Mouse (Mus musculus) forebrain, embryonic 13.5 days (tissue): ENCODE measurements at regions not wholly inside any gene's neighbourhood (a gene's known extent, or its start where the extent isn't known, plus 50 kb on each side); places are given as distances from the start of the nearest gene placed in this dataset.
"Not testable (repeated sequence)": the region's sequence is repeated elsewhere in the genome, so short reads cannot be mapped to it uniquely, and the experiment has no call there.

Source experiments
- ATAC-seq: fragments of 200-750 bp; cut with Nextera tagmentation; 2 replicates; pipeline ENCODE4 v1.8.0; 2017
- H3K27ac ChIP-seq: fragments of 300-500 bp; sonication (generic); 2 replicates; pipeline ENCODE4 v1.5.1; 2015; ENCODE audit warnings: inconsistent platforms, mild to moderate bottlenecking, moderate library complexity
- H3K27me3 ChIP-seq: fragments of 300-500 bp; sonication (generic); 2 replicates; pipeline ENCODE4 v1.6.1; 2015; ENCODE audit warnings: mild to moderate bottlenecking, inconsistent platforms
- H3K36me3 ChIP-seq: fragments of 300-500 bp; sonication (generic); 2 replicates; pipeline ENCODE4 v1.6.1; 2015; ENCODE audit warnings: mild to moderate bottlenecking, inconsistent platforms; ENCODE audit not compliant: poor library complexity, severe bottlenecking
- H3K4me1 ChIP-seq: fragments of 300-500 bp; sonication (generic); 2 replicates; pipeline ENCODE4 v1.6.1; 2015; ENCODE audit warnings: inconsistent platforms
- H3K4me2 ChIP-seq: fragments of 300-500 bp; sonication (generic); 2 replicates; pipeline ENCODE4 v1.6.1; 2015; ENCODE audit warnings: inconsistent platforms, mild to moderate bottlenecking, moderate library complexity
- H3K4me3 ChIP-seq: fragments of 300-500 bp; sonication (generic); 2 replicates; pipeline ENCODE4 v1.5.1; 2015; ENCODE audit warnings: mild to moderate bottlenecking, inconsistent platforms
- H3K9ac ChIP-seq: fragments of 300-500 bp; sonication (generic); 2 replicates; pipeline ENCODE4 v1.6.1; 2015; ENCODE audit warnings: mild to moderate bottlenecking, inconsistent platforms
- H3K9me3 ChIP-seq: fragments of 300-500 bp; sonication (generic); replicated peaks from 2 replicates; pipeline ENCODE4 v1.6.1; 2016; ENCODE audit warnings: inconsistent platforms
- WGBS: fragments of 180-500 bp; shearing (Covaris S2); methylation state at CpG from one replicate; pipeline ENCODE4 v1.1.7; 2015; 5-methylcytosine and 5-hydroxymethylcytosine counted together

DNA sequence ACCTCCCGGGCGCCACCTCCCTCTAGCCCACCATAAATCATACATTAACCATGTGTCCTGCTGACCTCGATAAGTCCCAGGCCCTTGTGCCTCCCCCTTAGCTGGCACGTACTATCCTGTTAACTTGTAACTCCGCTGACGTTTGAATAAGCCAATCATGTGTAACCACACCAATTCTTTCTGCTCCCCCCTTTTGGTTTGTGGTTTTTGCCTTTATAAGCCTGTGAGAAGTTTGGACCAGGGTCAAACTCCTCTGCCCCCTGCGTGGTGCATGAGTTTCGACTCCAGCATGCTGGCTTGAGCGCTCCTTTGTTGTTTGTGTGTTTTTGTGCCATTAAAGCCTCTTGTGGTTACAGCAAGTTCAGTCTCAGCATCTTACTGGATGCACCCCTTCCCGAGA is 138.4 kb upstream of the Samt2 start:
- H3K9me3 ChIP-seq, H3K4me1 ChIP-seq, H3K4me2 ChIP-seq, H3K27ac ChIP-seq, H3K27me3 ChIP-seq, ATAC-seq, H3K9ac ChIP-seq, H3K36me3 ChIP-seq, H3K4me3 ChIP-seq: not testable (repeated sequence)
- 92% methylated on average over 10 of the region's 10 CpGs for WGBS

GRCm38 (mm10) chrX:154713641-154714255 is 134.6 kb upstream of the Samt2 start:
- WGBS: 44% methylated on average over 24 of the region's 27 CpGs
- Histone ChIP-seq H3K9me3 (no peaks in the 10 kb centered on the region), H3K36me3 (no peaks in the 10 kb centered on the region), H3K4me3 (peak overlapping the region; percentile 25), H3K27me3 (no peaks in the 10 kb centered on the region), H3K27ac (no peak overlapping the region), H3K4me2 (peak overlapping the region; percentile 47), H3K4me1 (no peaks in the 10 kb centered on the region), H3K9ac (no peak overlapping the region; the same call in 1 of the 2 replicates)
- ATAC-seq: no peak

DNA sequence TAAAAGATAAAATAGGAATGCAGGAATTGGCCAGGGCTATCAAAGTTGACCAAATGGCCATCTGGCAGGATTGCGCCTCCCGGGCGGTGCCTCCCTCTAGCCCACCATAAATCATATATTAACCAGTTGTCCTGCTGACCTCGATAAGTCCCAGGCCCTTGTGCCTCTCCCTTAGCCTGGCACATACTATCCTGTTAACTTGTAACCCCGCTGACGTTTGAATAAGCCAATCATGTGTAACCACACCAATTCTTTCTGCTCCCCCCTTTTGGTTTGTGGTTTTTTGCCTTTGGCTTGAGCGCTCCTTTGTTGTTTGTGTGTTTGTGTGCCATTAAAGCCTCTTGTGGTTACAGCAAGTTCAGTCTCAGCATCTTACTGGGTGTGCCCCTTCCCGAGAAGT is 133.4 kb upstream of the Samt2 start:
- not testable (repeated sequence) for H3K9ac ChIP-seq, H3K4me2 ChIP-seq, ATAC-seq, H3K4me1 ChIP-seq, H3K4me3 ChIP-seq, H3K27ac ChIP-seq, H3K27me3 ChIP-seq, H3K36me3 ChIP-seq, H3K9me3 ChIP-seq
- WGBS: 85% methylated on average over 8 of the region's 8 CpGs

DNA sequence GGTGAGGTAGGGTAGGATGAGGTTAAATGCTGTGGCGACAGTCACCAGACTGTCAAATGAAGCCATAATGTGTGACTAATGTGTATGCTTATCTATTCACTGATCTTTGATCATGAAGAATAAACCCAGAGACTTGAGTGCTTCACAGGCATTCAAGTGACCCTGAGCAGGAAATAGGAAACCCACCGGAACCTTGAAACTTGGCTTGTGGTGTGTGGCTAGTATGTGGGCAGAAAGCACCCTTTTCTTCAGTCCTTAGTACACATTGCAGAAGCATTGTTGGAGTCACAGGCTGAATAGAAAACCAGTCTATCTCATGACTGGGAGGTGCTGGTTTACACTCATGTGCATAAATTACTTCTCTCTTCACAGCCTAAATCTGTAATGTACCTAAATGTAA is 91.4 kb upstream of the Samt2 start:
- H3K9me3 ChIP-seq, H3K4me2 ChIP-seq, H3K36me3 ChIP-seq, H3K27me3 ChIP-seq, H3K4me3 ChIP-seq, H3K9ac ChIP-seq, H3K27ac ChIP-seq, H3K4me1 ChIP-seq, ATAC-seq: not testable (repeated sequence)
- 91% methylated on average over 1 of the region's 2 CpGs for WGBS
